Mouse (Mus musculus) effector memory CD4-positive, alpha-beta T cell, adult 7 months (primary cell): Measurements from ENCODE around the gene Ubr4. TPM values are rescaled to one million over a fixed set of nuclear protein-coding genes. Genes with fewer than 3 reads are reported as not detected.

Experiments
- polyA plus RNA-seq: library from polyadenylated mRNA; unstranded; fragments of 100-300 nt; shearing (Covaris generic); gene quantifications from one replicate; pipeline ENCODE4 v1.2.1, GENCODE M21; 2017

The Ubr4 gene
- 57.7 TPM for polyA plus RNA-seq

GRCm38 (mm10) chr4:139351931-139352711 is at the start of gene Ubr4, which contains the start of the genes Mrto4 and Emc1:
Gene Ubr4, plus strand, starts transcription at chr4:139352609.
Gene Mrto4, minus strand, starts transcription at chr4:139352576.
Gene Emc1, plus strand, starts transcription at chr4:139352587.

GRCm38 (mm10) chr4:139310171-139310898 is 42.1 kb upstream of the Ubr4 start, which contains the start of the genes Pqlc2 and Akr7a5:
Gene Pqlc2, minus strand, starts transcription at chr4:139310708.
Gene Akr7a5, plus strand, starts transcription at chr4:139310744.

GRCm38 (mm10) chr4:139530248-139530647 is 177.8 kb downstream of the Ubr4 start, which contains the start of gene Iffo2:
Gene Iffo2, plus strand, starts transcription at chr4:139530548.

Other genes with a start within 250 kb of the Ubr4 start
- gene Minos1, start 221.5 kb upstream of the Ubr4 start, polyA plus RNA-seq, result 244 TPM
- 579 TPM for gene Capzb, start 159.7 kb upstream of the Ubr4 start, polyA plus RNA-seq
- gene Pqlc2, start 41.9 kb upstream of the Ubr4 start, polyA plus RNA-seq, result 4.2 TPM
- gene Akr7a5, start 41.9 kb upstream of the Ubr4 start, polyA plus RNA-seq, result 29.3 TPM
- 61.1 TPM for gene Mrto4, start within 50 bp of the Ubr4 start, polyA plus RNA-seq
- 39.1 TPM for gene Emc1, start within 50 bp of the Ubr4 start, polyA plus RNA-seq
- 5.5 TPM for gene Iffo2, start 177.9 kb downstream of the Ubr4 start, polyA plus RNA-seq